Mouse (Mus musculus): ENCODE measurements around the gene Mpst.

GRCm38 (mm10) chr15:78414157-78414556 lies 7.9 kb downstream of the Mpst start:
- TF ChIP-seq CTCF (IDR thresholded peaks at IDR 0.05; ENCODE audit: insufficient read depth, low read length), result no peak
- TF ChIP-seq POLR2A (IDR thresholded peaks at IDR 0.05; ENCODE audit: borderline replicate concordance, extremely low read depth, low read depth, low read length), result no peak

All from lung, adult 2 months (tissue).